Mouse (Mus musculus) liver, embryonic 15.5 days (tissue): ENCODE results near the gene Pelo. TPM values are rescaled to one million over a fixed set of nuclear protein-coding genes. Genes with fewer than 3 reads are reported as not detected.

Source experiments
- ATAC-seq: fragments of 200-750 bp; cut with Nextera tagmentation; 2 replicates; pipeline ENCODE4 v1.8.0; 2017; ENCODE audit warnings: moderate number of reproducible peaks, mild to moderate bottlenecking, moderate library complexity; ENCODE audit not compliant: insufficient read depth
- H3K27ac ChIP-seq: fragments of 300-500 bp; sonication (generic); replicated peaks from 2 replicates; pipeline ENCODE4 v1.5.1; 2015; ENCODE audit warnings: mild to moderate bottlenecking, inconsistent platforms
- H3K27me3 ChIP-seq: fragments of 300-500 bp; sonication (generic); 2 replicates; pipeline ENCODE4 v1.6.1; 2015; ENCODE audit warnings: mild to moderate bottlenecking, inconsistent platforms
- H3K36me3 ChIP-seq: fragments of 300-500 bp; sonication (generic); replicated peaks from 2 replicates; pipeline ENCODE4 v1.6.1; 2015; ENCODE audit warnings: moderate library complexity, mild to moderate bottlenecking, inconsistent platforms
- H3K4me1 ChIP-seq: fragments of 300-500 bp; sonication (generic); replicated peaks from 2 replicates; pipeline ENCODE4 v1.6.1; 2015; ENCODE audit warnings: inconsistent platforms
- H3K4me2 ChIP-seq: fragments of 300-500 bp; sonication (generic); 2 replicates; pipeline ENCODE4 v1.6.1; 2015; ENCODE audit warnings: moderate library complexity, mild to moderate bottlenecking, inconsistent platforms
- H3K4me3 ChIP-seq: fragments of 300-500 bp; sonication (generic); replicated peaks from 2 replicates; pipeline ENCODE4 v1.5.1; 2015; ENCODE audit warnings: mild to moderate bottlenecking, inconsistent platforms
- H3K9ac ChIP-seq: fragments of 300-500 bp; sonication (generic); 2 replicates; pipeline ENCODE4 v1.6.1; 2015; ENCODE audit warnings: moderate library complexity, mild to moderate bottlenecking, inconsistent platforms
- H3K9me3 ChIP-seq: fragments of 300-500 bp; sonication (generic); replicated peaks from 2 replicates; pipeline ENCODE4 v1.6.1; 2016; ENCODE audit warnings: inconsistent platforms
- WGBS: fragments of 180-500 bp; shearing (Covaris S2); methylation state at CpG from one replicate; pipeline ENCODE4 v1.1.7; 2015; ENCODE audit warnings: mixed read lengths; ENCODE audit not compliant: insufficient replicate concordance; 5-methylcytosine and 5-hydroxymethylcytosine counted together
- polyA plus RNA-seq: library from polyadenylated mRNA; unstranded; fragments of >200 nt; fragmentation: Nextera tagmentation; extraction: Ambion mirVana; gene quantifications from 2 replicates; pipeline ENCODE4 v1.2.1, GENCODE M21; 2015

Pelo gene
- polyA plus RNA-seq: 3.2 and 4.0 TPM in 2 replicates

DNA sequence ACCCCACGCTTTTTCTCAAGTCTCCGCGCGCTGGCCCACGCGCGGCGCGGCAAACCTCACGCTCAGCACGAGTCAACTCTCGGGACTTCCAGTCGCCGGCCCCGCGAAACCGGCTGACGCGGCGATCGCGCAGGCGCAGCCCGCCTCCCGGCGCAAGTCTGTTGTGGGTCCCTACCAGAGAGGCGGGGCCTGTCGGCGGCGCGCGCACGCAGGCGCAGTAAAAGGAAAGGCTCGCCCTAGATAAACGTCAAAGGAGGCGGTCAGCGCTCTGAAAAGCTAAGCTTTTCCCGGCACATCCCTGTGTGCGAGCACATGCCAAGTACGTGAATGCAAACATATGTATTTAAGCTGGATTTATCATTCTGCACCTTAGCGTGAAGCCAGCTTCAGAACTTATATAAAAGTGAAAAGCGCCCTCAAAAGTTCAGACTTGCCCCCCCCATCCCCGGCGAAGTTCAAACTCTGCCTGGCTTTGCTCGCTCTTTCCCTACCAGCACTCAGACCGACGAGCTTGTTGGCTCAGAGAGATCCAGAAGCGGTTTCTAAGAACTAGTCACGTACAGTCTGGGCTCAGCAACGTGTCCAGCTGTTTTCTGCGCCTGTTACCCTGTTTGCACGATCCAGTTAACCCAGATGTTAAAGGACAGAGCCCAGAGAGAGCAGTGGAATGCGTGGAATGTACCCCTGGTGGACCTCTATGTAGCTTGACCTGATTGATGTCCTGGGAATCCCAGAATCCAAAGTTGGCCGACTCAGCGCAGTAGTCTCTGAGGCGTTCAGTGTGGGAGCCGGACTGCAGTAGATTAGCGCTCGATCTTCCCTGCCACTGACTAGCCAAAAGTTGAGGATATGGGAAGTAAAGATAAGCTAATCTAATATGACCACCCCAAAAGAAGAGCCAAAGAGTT lies at the start of gene Pelo:
TSS of gene Pelo (minus strand) at position 118 of the 908 bp plus-strand sequence.
- under 1% methylated on average over 60 of the region's 60 CpGs for WGBS
- peak within 1 kb of the TSS; percentile 88 for H3K9ac ChIP-seq
- ATAC-seq: peak; percentile 89
- no peaks in the 10 kb centered on the region for H3K27me3 ChIP-seq
- peak within 1 kb of the TSS; percentile 99 for H3K27ac ChIP-seq
- H3K4me3 ChIP-seq: peak within 1 kb of the TSS; percentile 82
- peaks cover 45% of the 10 kb centered on the region for H3K4me1 ChIP-seq
- peak within 1 kb of the TSS; percentile 94 for H3K4me2 ChIP-seq
- no peaks in the 10 kb centered on the region for H3K9me3 ChIP-seq
- H3K36me3 ChIP-seq: peaks cover 33% of the 10 kb centered on the region

- Histone ChIP-seq H3K4me1 (no peaks in the 10 kb centered on the region), H3K9ac (no peak overlapping the region), H3K9me3 (no peaks in the 10 kb centered on the region), H3K27me3 (no peaks in the 10 kb centered on the region), H3K4me2 (no peak overlapping the region), H3K27ac (no peak overlapping the region), H3K36me3 (no peaks in the 10 kb centered on the region), H3K4me3 (no peak overlapping the region)
- 67% methylated on average over 7 of the region's 7 CpGs for whole genome bisulfite sequencing
- ATAC-seq: no peak
Measured at GRCm38 (mm10) chr13:115138513-115138912, 48.5 kb upstream of the Pelo start.

DNA sequence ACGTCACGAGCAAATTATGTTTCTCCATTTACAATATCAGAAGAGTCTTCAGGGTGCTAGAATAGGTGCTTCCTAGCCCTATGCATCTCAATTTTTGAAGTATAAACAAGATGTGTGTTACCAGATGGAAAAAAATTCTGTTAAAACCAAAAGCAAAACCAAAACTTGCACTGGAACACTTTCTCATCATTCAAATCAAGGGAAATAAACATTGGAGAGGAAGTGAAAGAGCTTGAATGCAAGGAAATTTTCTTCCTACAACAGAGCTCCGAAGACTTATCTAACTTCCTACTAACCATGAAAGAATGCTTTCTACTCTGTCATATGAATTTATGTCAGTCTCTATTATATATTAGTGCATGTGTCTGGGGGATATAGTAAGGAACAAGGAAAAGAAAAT lies 46.8 kb upstream of the Pelo start:
- H3K4me1 ChIP-seq: no peaks in the 10 kb centered on the region
- no peak overlapping the region for H3K9ac ChIP-seq
- no peak overlapping the region for H3K27ac ChIP-seq
- H3K36me3 ChIP-seq: no peaks in the 10 kb centered on the region
- ATAC-seq: no peak
- H3K9me3 ChIP-seq: no peaks in the 10 kb centered on the region
- no peaks in the 10 kb centered on the region for H3K27me3 ChIP-seq
- H3K4me3 ChIP-seq: no peak overlapping the region
- 52% methylated on average over 3 of the region's 3 CpGs for WGBS
- no peak overlapping the region for H3K4me2 ChIP-seq

DNA sequence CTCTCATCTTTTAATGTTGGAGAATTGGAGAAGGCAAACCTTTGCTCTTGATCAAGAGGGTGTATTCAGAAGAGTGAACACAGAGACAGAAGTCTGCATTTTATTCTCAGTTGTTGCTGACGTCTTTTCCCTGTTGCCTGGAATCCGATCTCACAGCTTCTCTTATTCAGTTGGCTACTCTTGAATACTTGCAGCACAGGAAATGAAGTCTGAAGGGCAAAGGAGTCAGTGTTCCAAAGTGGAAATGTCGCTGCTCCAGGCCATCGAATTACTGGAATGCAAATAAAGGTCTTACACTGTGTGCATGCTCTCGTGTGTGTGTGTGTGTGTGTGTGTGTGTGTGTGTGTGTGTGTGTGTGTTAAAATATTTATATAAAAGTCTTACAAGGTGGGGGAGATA lies 42.4 kb upstream of the Pelo start:
- Histone ChIP-seq H3K4me1 (no peaks in the 10 kb centered on the region), H3K36me3 (no peaks in the 10 kb centered on the region), H3K9ac (no peak overlapping the region), H3K27me3 (no peaks in the 10 kb centered on the region), H3K27ac (no peak overlapping the region), H3K4me3 (no peak overlapping the region), H3K4me2 (no peak overlapping the region), H3K9me3 (no peaks in the 10 kb centered on the region)
- 37% methylated on average over 5 of the region's 5 CpGs for WGBS
- no peak for ATAC-seq

- 13% methylated on average over 3 of the region's 3 CpGs for WGBS
- H3K4me3 ChIP-seq: no peak overlapping the region
- H3K27me3 ChIP-seq: no peaks in the 10 kb centered on the region
- no peak overlapping the region for H3K27ac ChIP-seq
- no peaks in the 10 kb centered on the region for H3K36me3 ChIP-seq
- no peaks in the 10 kb centered on the region for H3K4me1 ChIP-seq
- ATAC-seq: no peak
- no peak overlapping the region for H3K4me2 ChIP-seq
- no peaks in the 10 kb centered on the region for H3K9me3 ChIP-seq
- no peak overlapping the region for H3K9ac ChIP-seq
Measured at GRCm38 (mm10) chr13:115131381-115131780, 41.4 kb upstream of the Pelo start.

GRCm38 (mm10) chr13:115130035-115130434 lies 40.0 kb upstream of the Pelo start:
- Histone ChIP-seq H3K27me3 (no peaks in the 10 kb centered on the region), H3K4me1 (no peaks in the 10 kb centered on the region), H3K4me2 (no peak overlapping the region), H3K36me3 (no peaks in the 10 kb centered on the region), H3K27ac (no peak overlapping the region), H3K9ac (no peak overlapping the region), H3K9me3 (no peaks in the 10 kb centered on the region), H3K4me3 (no peak overlapping the region)
- 22% methylated on average over 2 of the region's 2 CpGs for WGBS
- no peak for ATAC-seq

- Histone ChIP-seq H3K4me2 (no peak overlapping the region), H3K27ac (no peak overlapping the region), H3K9me3 (no peaks in the 10 kb centered on the region), H3K4me3 (no peak overlapping the region), H3K27me3 (no peaks in the 10 kb centered on the region), H3K36me3 (no peaks in the 10 kb centered on the region), H3K9ac (no peak overlapping the region), H3K4me1 (no peaks in the 10 kb centered on the region)
- WGBS: 69% methylated on average over 1 of the region's 1 CpGs
- no peak for ATAC-seq
Measured at GRCm38 (mm10) chr13:115127826-115128225, 37.8 kb upstream of the Pelo start.

- no peaks in the 10 kb centered on the region for H3K9me3 ChIP-seq
Measured at GRCm38 (mm10) chr13:115126534-115126933, 36.5 kb upstream of the Pelo start.

GRCm38 (mm10) chr13:115125130-115125529 lies 35.1 kb upstream of the Pelo start:
- Histone ChIP-seq H3K4me1 (no peaks in the 10 kb centered on the region), H3K36me3 (no peaks in the 10 kb centered on the region), H3K27me3 (no peaks in the 10 kb centered on the region), H3K9me3 (no peaks in the 10 kb centered on the region), H3K9ac (no peak overlapping the region), H3K27ac (no peak overlapping the region), H3K4me2 (no peak overlapping the region), H3K4me3 (no peak overlapping the region)
- WGBS: 52% methylated on average over 4 of the region's 4 CpGs
- ATAC-seq: no peak

More at GRCm38 (mm10) chr13:115126534-115126933, 36.5 kb upstream of the Pelo start:
- ATAC-seq: no peak
- no peaks in the 10 kb centered on the region for H3K36me3 ChIP-seq
- no peaks in the 10 kb centered on the region for H3K4me1 ChIP-seq
- 77% methylated on average over 2 of the region's 2 CpGs for WGBS
- H3K4me2 ChIP-seq: no peak overlapping the region
- H3K27me3 ChIP-seq: no peaks in the 10 kb centered on the region
- no peak overlapping the region for H3K4me3 ChIP-seq
- H3K27ac ChIP-seq: no peak overlapping the region
- no peak overlapping the region for H3K9ac ChIP-seq

DNA sequence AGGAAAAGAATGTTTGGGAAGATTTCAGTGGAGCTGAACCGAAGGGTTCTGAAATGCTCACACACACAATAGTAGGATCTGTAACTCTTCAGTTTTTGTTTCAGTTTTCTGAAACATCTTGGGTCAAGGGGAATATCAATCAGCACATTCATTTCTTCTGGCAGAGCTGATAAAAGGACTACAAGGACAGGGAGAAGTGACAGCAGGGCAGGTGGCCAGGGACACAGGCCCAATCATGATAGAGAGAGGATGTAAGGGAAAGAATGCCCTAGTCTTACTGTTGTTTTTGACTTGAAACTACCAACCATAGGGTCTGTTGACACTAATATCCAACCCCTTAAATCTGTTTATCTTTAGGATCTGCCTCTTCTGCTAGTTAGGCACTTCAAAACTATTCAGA lies 34.5 kb upstream of the Pelo start:
- H3K4me3 ChIP-seq: no peak overlapping the region
- 32% methylated on average over 1 of the region's 1 CpGs for WGBS
- H3K9ac ChIP-seq: no peak overlapping the region
- no peaks in the 10 kb centered on the region for H3K27me3 ChIP-seq
- no peak overlapping the region for H3K27ac ChIP-seq
- ATAC-seq: no peak
- H3K4me1 ChIP-seq: no peaks in the 10 kb centered on the region
- no peak overlapping the region for H3K4me2 ChIP-seq
- H3K9me3 ChIP-seq: no peaks in the 10 kb centered on the region
- H3K36me3 ChIP-seq: no peaks in the 10 kb centered on the region

DNA sequence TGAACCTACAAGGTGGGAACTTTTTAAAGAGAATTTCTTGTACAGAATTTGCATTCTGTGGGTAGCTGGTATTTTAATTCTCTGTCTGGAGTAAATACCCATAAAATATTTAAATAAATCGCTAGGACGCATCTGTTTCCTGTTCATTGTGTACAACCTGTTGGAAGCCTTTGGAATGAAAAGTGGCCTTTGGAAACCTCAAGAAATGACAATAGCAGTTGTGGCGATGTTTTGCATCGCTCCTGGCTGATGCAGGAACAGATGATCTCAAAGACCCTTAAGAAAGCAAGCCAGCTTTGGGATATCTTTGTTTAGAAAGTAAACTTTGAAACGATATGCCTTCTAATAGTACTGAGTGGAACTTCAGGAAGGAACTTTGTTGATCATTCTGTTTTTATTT lies 28.8 kb upstream of the Pelo start:
- Histone ChIP-seq H3K4me2 (no peak overlapping the region), H3K4me1 (no peaks in the 10 kb centered on the region), H3K4me3 (no peak overlapping the region), H3K27me3 (no peaks in the 10 kb centered on the region), H3K9me3 (no peaks in the 10 kb centered on the region), H3K9ac (no peak overlapping the region), H3K36me3 (no peaks in the 10 kb centered on the region), H3K27ac (no peak overlapping the region)
- ATAC-seq: no peak
- 34% methylated on average over 5 of the region's 5 CpGs for WGBS
